Mouse (Mus musculus): Measurements from ENCODE around the gene Arrdc3. TPM values are rescaled to one million over a fixed set of nuclear protein-coding genes. Genes with fewer than 3 reads are reported as not detected.

Gene Arrdc3
- polyA plus RNA-seq, 1 experiment from 2014 or later: 55.8 TPM

DNA sequence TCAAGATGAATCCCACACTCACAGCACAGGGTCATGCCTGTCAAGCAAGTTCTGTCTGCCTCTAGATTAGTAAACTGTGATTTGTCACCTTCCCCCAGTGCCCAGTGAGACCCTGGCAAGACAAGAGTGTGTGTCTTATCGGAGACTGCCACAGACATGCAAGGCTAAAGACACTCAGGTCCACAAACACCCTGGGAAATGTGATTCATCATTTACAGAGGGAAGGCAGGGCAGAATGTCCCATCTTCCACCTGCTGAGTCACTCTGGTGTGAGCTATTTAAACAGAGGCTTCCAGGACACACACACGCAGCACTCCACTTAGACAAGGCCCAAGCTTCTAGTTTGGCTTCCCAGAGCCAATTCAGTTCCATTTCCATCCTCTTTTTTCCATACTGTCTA is 53.2 kb downstream of the Arrdc3 start:
- Histone ChIP-seq H3K27me3 (ENCODE audit: control insufficient read depth, insufficient read depth, low read depth, low read length) (no peaks in the 10 kb centered on the region), H3K4me2 (ENCODE audit: low read length) (no peak overlapping the region), H3K4me3 (ENCODE audit: low read depth, low read length) (no peak overlapping the region), H3K4me1 (ENCODE audit: control insufficient read depth, insufficient read depth, low read length) (no peaks in the 10 kb centered on the region), H3K36me3 (ENCODE audit: control insufficient read depth, insufficient read depth, low read length) (no peaks in the 10 kb centered on the region), H3K27ac (ENCODE audit: low read length) (no peak overlapping the region), H3K9ac (ENCODE audit: low read depth, low read length) (no peak overlapping the region), H3K9me3 (replicated peaks; ENCODE audit: control insufficient read depth, low read length, poor library complexity, severe bottlenecking) (no peaks in the 10 kb centered on the region)
- ATAC-seq: no peak
- 91% methylated on average over 2 of the region's 2 CpGs for WGBS

DNA sequence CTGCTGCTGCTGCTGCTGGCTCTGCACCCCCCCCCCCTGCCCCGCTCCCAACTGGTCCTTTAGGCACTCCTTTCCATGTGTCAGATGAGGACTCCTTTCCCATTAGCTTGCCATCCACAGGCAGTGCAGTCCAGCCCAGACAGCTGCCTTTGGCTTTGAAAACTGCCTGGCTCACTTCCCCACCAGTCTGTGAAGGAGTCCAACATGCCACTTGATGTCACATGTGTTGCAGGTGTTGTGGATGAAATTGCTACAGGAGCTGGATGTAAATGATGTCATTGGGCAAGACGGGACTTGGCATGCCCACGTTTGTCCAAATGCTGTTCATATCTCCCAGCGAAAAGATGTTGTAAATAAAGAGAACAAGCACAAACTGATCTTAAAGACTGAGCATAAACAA is 56.0 kb downstream of the Arrdc3 start:
- WGBS: 86% methylated on average over 4 of the region's 4 CpGs
- Histone ChIP-seq H3K4me1 (ENCODE audit: control insufficient read depth, insufficient read depth, low read length) (no peaks in the 10 kb centered on the region), H3K4me3 (ENCODE audit: low read depth, low read length) (no peak overlapping the region), H3K27ac (ENCODE audit: low read length) (no peak overlapping the region), H3K27me3 (ENCODE audit: control insufficient read depth, insufficient read depth, low read depth, low read length) (no peaks in the 10 kb centered on the region), H3K36me3 (ENCODE audit: control insufficient read depth, insufficient read depth, low read length) (no peaks in the 10 kb centered on the region), H3K4me2 (ENCODE audit: low read length) (no peak overlapping the region), H3K9me3 (replicated peaks; ENCODE audit: control insufficient read depth, low read length, poor library complexity, severe bottlenecking) (no peaks in the 10 kb centered on the region), H3K9ac (ENCODE audit: low read depth, low read length) (no peak overlapping the region)
- ATAC-seq: no peak

DNA sequence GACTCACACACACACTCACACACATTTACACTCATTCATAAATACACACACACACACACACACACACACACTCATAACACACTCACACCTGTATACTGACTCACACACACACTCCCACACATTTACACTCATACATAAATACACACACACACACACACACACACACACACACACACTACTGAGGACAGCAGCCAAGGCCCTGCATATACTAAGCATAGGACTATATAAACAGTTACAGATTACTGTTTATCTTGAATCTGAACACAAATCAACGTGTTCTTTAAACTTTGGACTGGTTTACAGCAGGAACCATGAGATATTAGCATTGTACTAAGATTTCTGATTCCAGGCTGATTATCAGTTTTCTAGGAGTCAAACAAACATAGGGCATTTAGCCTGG is 56.7 kb downstream of the Arrdc3 start:
- ATAC-seq: no peak
- WGBS: 59% methylated on average over 1 of the region's 1 CpGs

DNA sequence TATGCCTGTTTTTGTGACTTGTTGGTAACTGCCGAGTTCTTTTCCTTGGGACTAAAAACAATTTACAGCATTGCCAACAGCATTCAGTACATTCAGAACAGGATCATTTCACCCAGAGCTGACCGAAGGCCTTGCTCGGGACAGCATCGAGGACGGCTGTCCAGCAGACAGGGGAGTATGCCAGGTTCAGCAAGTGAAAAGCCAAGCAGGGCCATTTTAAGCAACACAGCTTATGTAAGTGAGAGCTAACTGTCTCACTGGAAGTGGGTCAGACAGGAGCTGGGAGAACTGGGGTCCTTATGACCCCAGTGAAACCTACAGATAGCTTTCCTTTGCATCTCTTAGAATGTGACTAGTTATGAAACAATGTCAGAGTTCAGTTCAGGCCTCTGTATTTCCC is 57.2 kb downstream of the Arrdc3 start:
- 90% methylated on average over 5 of the region's 5 CpGs for WGBS
- no peak overlapping the region for H3K4me2 ChIP-seq (ENCODE audit: low read length)
- ATAC-seq: no peak
- no peaks in the 10 kb centered on the region for H3K36me3 ChIP-seq (ENCODE audit: control insufficient read depth, insufficient read depth, low read length)
- H3K4me3 ChIP-seq (ENCODE audit: low read depth, low read length): no peak overlapping the region
- no peaks in the 10 kb centered on the region for H3K27me3 ChIP-seq (ENCODE audit: control insufficient read depth, insufficient read depth, low read depth, low read length)
- no peak overlapping the region for H3K27ac ChIP-seq (ENCODE audit: low read length)
- no peak overlapping the region for H3K9ac ChIP-seq (ENCODE audit: low read depth, low read length)
- no peaks in the 10 kb centered on the region for H3K4me1 ChIP-seq (ENCODE audit: control insufficient read depth, insufficient read depth, low read length)
- no peaks in the 10 kb centered on the region for H3K9me3 ChIP-seq (replicated peaks; ENCODE audit: control insufficient read depth, low read length, poor library complexity, severe bottlenecking)

More for the DNA sequence above, 56.7 kb downstream of the Arrdc3 start:
- H3K4me2 ChIP-seq (ENCODE audit: low read length): no peak overlapping the region
- no peaks in the 10 kb centered on the region for H3K9me3 ChIP-seq (replicated peaks; ENCODE audit: control insufficient read depth, low read length, poor library complexity, severe bottlenecking)
- no peak overlapping the region for H3K9ac ChIP-seq (ENCODE audit: low read depth, low read length)
- H3K36me3 ChIP-seq (ENCODE audit: control insufficient read depth, insufficient read depth, low read length): no peaks in the 10 kb centered on the region
- H3K27me3 ChIP-seq (ENCODE audit: control insufficient read depth, insufficient read depth, low read depth, low read length): no peaks in the 10 kb centered on the region
- no peaks in the 10 kb centered on the region for H3K4me1 ChIP-seq (ENCODE audit: control insufficient read depth, insufficient read depth, low read length)
- no peak overlapping the region for H3K27ac ChIP-seq (ENCODE audit: low read length)
- no peak overlapping the region for H3K4me3 ChIP-seq (ENCODE audit: low read depth, low read length)

DNA sequence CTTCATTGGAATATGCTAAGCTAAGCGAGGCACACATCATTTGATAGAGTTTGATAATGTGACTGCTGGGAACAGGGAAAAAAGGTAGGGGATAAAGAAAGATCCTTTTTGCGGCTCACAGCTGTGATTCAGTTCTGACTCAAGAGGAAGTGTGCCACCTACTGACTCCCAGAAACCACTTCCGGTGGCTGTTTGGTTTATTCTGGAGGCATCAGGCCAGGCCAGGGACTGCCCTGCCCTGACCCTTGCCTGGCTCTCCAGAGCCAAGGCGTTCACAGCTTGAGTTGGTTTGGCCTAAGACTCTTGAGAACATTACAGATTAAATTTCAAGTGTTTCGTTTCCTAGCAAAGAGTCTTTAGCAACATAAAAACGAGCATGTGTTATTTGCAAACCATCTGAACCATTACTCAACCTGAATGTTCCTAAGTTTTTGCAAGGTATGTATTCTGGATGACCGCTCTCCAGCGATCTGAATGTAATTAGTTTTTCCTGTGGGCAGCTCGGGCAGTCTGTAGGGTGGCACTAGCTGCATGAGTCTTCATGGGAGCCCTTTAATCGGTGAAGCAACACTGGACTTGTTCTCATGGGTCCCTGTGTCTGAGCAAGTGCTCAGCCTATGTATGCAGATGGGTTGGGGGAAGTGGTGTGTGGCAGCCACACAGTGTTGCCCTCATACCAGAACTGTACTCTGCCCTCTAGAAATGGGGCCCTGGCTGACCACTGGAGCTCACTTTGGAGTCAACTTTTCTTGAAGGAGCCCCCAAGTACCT is 57.9 kb downstream of the Arrdc3 start:
- Histone ChIP-seq H3K9me3 (replicated peaks; ENCODE audit: control insufficient read depth, low read length, poor library complexity, severe bottlenecking) (no peaks in the 10 kb centered on the region), H3K27ac (ENCODE audit: low read length) (no peak overlapping the region), H3K4me3 (ENCODE audit: low read depth, low read length) (no peak overlapping the region), H3K4me2 (ENCODE audit: low read length) (no peak overlapping the region), H3K27me3 (ENCODE audit: control insufficient read depth, insufficient read depth, low read depth, low read length) (no peaks in the 10 kb centered on the region), H3K36me3 (ENCODE audit: control insufficient read depth, insufficient read depth, low read length) (no peaks in the 10 kb centered on the region), H3K9ac (ENCODE audit: low read depth, low read length) (no peak overlapping the region), H3K4me1 (ENCODE audit: control insufficient read depth, insufficient read depth, low read length) (no peaks in the 10 kb centered on the region)
- ATAC-seq: no peak
- 72% methylated on average over 10 of the region's 10 CpGs for WGBS

DNA sequence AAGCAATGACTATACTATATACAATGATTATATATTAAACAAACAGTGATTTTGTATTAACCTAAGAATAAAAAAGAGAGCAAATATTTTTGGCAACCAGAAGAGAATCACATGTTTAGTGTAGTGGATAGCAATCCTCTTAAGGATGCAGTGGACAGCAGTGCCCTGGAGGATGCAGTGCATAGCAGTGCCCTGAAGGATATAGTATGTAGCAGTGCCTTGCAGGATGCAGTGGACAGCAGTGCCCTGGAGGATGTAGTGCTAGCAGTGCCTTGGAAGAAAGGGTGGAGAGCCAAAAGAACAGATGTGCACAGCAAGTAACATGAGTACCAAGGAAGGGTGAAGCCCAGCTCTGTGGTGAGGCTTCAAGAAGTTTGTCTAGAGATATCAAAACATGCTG is 61.3 kb downstream of the Arrdc3 start:
- Histone ChIP-seq H3K4me2 (ENCODE audit: low read length) (no peak overlapping the region), H3K27ac (ENCODE audit: low read length) (no peak overlapping the region), H3K27me3 (ENCODE audit: control insufficient read depth, insufficient read depth, low read depth, low read length) (no peaks in the 10 kb centered on the region), H3K36me3 (ENCODE audit: control insufficient read depth, insufficient read depth, low read length) (no peaks in the 10 kb centered on the region), H3K9me3 (replicated peaks; ENCODE audit: control insufficient read depth, low read length, poor library complexity, severe bottlenecking) (no peaks in the 10 kb centered on the region), H3K9ac (ENCODE audit: low read depth, low read length) (no peak overlapping the region), H3K4me3 (ENCODE audit: low read depth, low read length) (no peak overlapping the region), H3K4me1 (ENCODE audit: control insufficient read depth, insufficient read depth, low read length) (no peaks in the 10 kb centered on the region)
- no peak for ATAC-seq

All from midbrain, embryonic 16.5 days (tissue).